Mouse (Mus musculus) yolk sac, embryonic 10.5 days (tissue): ENCODE results near the gene Dyrk1a.

Source experiments
- DNase-seq: peaks from one replicate; pipeline ENCODE4 v3.0.0-alpha.2; 2017; ENCODE audit warnings: low spot score

Gene Dyrk1a

GRCm38 (mm10) chr16:94718919-94719318, 149.1 kb downstream of the Dyrk1a start:
- no peak for DNase-seq

- no peak for DNase-seq
Observed at GRCm38 (mm10) chr16:94719488-94719887, 149.7 kb downstream of the Dyrk1a start.

- DNase-seq = no peak
Observed at GRCm38 (mm10) chr16:94720476-94721153, 150.8 kb downstream of the Dyrk1a start.

GRCm38 (mm10) chr16:94721549-94722006, 151.8 kb downstream of the Dyrk1a start:
- DNase-seq = no peak

GRCm38 (mm10) chr16:94722936-94723335, 153.1 kb downstream of the Dyrk1a start:
- DNase-seq = no peak

- peak; percentile 83 for DNase-seq
Observed at GRCm38 (mm10) chr16:94724061-94724596, 154.3 kb downstream of the Dyrk1a start.

- DNase-seq = no peak
Observed at GRCm38 (mm10) chr16:94724747-94725211, 155.0 kb downstream of the Dyrk1a start.

GRCm38 (mm10) chr16:94729236-94729635, 159.4 kb downstream of the Dyrk1a start:
- DNase-seq = no peak

- DNase-seq = no peak
Observed at GRCm38 (mm10) chr16:94731027-94731426, 161.2 kb downstream of the Dyrk1a start.

- no peak for DNase-seq
Observed at GRCm38 (mm10) chr16:94735472-94735871, 165.7 kb downstream of the Dyrk1a start.

- DNase-seq = no peak
Observed at GRCm38 (mm10) chr16:94736462-94737358, 166.9 kb downstream of the Dyrk1a start.

GRCm38 (mm10) chr16:94737359-94737687, 167.5 kb downstream of the Dyrk1a start:
- no peak for DNase-seq

GRCm38 (mm10) chr16:94743853-94744501, 174.2 kb downstream of the Dyrk1a start:
- DNase-seq = peak; percentile 57

GRCm38 (mm10) chr16:94745016-94745415, 175.2 kb downstream of the Dyrk1a start:
- DNase-seq = no peak
